Mouse (Mus musculus) gastrocnemius, postnatal 25 days (tissue): ENCODE measurements around the gene B230104I21Rik. TPM values are rescaled to one million over a fixed set of nuclear protein-coding genes. Genes with fewer than 3 reads are reported as not detected.

Experiments used
- DNase-seq: peaks from one replicate; pipeline ENCODE4 v3.0.0; 2022
- long read RNA-seq, 2 experiments: library from polyadenylated mRNA; stranded (forward); transcript quantifications; one replicate each; pipeline ENCODE4 v2.0.0; 2021
- total RNA-seq, 2 experiments: library from RNA; stranded (reverse); gene quantifications; 1 replicate in 1 of 2; 2 replicates in 1 of 2; pipeline ENCODE4 v1.2.3; 2021

Gene B230104I21Rik
- not detected for total RNA-seq
- long read RNA-seq, experiment 1, result 0 reads
- long read RNA-seq, experiment 2, result 0 reads

DNA sequence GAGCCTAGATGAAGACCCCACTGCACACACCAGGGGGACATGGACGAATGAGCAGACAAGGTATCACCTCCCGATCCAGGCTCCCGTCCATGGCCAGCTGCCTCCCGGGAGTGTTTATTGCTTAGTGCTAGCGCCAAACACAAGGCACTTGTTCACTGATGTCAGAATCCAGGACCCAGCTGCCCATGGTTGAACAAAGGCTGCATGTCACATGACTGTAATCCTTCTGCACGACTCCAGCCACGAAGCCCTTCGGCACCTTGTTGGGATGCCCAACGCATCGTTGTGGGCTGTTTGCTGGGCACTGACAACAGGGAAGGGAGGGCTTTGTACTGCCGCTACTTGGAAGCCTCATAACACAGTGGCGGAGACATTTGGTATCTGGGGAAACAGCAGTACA lies at the start of gene B230104I21Rik:
Gene B230104I21Rik (plus strand): TSS at position 367 of the 400 bp plus-strand sequence.
- DNase-seq, result no peak

DNA sequence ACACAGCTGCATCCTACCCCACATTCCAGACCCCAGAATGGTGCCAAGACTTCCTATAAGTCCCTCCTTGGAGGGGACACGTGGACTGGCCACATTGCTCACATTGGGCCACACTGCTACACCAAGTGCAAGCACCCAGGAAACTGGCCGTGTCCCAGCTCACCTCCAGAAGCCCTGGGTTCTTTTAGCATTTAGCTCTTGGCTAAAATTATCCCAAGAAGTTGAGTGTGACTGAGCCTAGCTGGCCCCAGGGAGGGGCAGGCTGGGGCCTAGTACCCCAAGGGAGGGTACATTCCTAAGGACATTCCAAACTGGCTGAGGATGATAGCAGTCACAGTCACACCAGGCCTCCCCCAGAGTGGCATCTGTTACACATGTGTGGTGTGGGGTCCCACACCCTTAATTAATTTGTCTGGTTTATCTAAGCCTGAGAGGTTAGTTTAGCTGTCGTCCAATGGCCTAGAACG lies 42.2 kb upstream of the B230104I21Rik start:
- no peak for DNase-seq

GRCm38 (mm10) chr4:154294262-154294731 lies 41.6 kb upstream of the B230104I21Rik start:
- DNase-seq, result no peak

DNA sequence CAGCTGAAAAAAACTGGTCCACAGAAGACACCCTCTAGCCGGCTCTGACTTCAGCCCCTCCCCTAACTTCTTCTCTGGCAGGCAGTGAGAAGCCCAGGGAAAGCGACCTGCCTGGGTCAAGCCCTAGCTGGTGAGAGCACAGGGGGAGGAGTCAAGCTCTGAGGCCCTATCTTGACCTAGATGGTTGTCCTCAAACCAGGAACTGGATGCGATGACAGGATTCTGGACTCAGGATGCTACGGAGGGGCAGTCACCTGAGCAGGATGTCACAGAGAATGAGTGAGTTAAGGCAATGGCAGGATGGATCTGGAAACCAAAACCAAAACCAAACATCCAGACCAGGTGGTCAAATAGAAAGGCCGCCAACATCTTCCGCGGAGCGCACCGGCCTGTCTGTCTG lies 38.2 kb upstream of the B230104I21Rik start:
- DNase-seq, result no peak

- DNase-seq, result no peak
Measured at GRCm38 (mm10) chr4:154299541-154300271, 36.2 kb upstream of the B230104I21Rik start.

DNA sequence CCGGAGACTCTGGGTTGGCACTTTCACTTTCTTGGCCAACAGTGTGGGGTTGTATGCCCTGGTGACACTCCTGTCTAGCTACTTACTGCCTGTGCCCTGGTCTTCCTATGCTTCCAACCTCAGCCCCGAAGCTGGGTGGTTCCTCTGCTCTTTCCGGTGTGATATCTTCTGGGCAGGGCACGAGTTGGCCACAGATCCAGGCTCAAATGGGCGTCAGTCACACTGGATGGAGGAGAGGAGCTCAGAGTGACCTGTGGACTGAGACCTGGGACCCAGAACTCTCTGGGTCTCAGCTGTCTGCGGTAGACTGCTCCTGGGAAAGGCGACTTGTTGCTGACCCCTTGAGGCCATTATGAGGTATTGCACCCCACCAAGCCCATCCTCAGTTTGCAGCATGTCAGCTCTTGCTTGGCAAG lies 34.5 kb upstream of the B230104I21Rik start, which contains the start of gene Arhgef16:
Gene Arhgef16 (minus strand): TSS at position 211 of the 416 bp plus-strand sequence.
- no peak for DNase-seq

DNA sequence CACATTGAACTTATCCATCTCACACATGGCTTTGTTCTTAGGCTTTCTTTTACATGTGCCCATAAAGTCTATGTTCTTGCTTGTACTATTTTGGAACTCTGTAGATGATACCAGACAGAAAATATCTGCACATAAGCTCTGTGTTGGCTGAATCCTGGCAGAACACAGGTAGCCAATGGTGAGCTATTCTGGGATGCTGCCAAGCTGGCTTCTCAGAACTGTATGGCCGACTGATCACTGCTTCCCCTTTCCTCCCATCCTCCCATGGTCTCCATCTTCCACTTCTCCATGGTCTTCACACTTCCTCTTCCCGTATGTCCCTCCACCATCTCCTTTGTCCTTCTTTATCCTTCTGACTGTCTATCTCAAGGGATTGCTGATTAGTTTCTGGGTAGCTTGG lies 26.8 kb upstream of the B230104I21Rik start:
- DNase-seq, result no peak

GRCm38 (mm10) chr4:154310576-154311262 lies 25.2 kb upstream of the B230104I21Rik start:
- no peak for DNase-seq

- DNase-seq, result no peak
Measured at GRCm38 (mm10) chr4:154312143-154312812, 23.6 kb upstream of the B230104I21Rik start.

- no peak for DNase-seq
Measured at GRCm38 (mm10) chr4:154312935-154313621, 22.8 kb upstream of the B230104I21Rik start.

- DNase-seq, result no peak
Measured at GRCm38 (mm10) chr4:154313622-154313967, 22.3 kb upstream of the B230104I21Rik start.

GRCm38 (mm10) chr4:154325410-154325809 lies 10.5 kb upstream of the B230104I21Rik start:
- DNase-seq, result no peak

DNA sequence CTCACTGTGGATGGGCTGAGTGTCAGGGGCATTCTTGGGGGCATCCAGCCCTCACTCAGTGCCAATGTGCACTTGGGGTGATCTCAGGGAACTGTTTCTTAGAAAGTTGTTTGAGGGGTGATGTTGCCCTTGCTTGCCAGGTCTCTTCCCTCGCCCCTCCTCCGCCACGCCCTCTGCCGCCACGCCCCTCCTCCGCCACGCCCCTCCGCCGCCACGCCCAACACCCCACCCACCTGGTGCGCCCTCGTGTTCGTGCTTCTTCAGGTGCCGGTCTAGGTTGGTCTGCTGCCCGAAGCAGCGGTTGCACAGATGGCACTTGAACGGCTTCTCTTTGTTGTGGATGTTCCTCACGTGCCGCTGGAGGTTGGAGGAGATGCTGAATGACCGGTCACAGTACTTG lies 7.5 kb upstream of the B230104I21Rik start:
- DNase-seq, result no peak

GRCm38 (mm10) chr4:154328836-154329235 lies 7.1 kb upstream of the B230104I21Rik start:
- no peak for DNase-seq

- DNase-seq, result no peak
Measured at GRCm38 (mm10) chr4:154330001-154330400, 5.9 kb upstream of the B230104I21Rik start.

DNA sequence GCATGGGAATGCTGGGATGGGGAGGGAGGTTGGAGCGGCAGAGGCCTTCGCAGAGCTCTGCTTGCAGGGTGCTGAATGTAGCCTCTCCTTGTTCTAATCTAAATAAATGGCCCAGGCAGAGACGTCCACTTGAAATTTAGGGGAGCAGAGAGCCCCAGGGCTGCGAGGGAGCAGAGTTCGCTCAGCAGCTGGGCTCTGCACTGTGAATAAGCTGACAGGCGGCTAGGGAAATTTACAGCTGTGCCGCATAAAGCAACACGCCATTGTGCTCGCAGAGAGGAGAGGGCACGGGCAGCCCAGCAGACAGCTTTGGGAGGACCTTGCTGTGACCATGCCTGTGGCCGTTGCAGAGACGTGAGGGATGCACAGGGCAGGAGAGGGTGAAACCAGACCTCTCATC lies 4.7 kb upstream of the B230104I21Rik start:
- DNase-seq, result no peak

- DNase-seq, result no peak
Measured at GRCm38 (mm10) chr4:154333300-154333699, 2.6 kb upstream of the B230104I21Rik start.

GRCm38 (mm10) chr4:154334699-154335402 lies 1.1 kb upstream of the B230104I21Rik start:
- DNase-seq, result peak; percentile 36

DNA sequence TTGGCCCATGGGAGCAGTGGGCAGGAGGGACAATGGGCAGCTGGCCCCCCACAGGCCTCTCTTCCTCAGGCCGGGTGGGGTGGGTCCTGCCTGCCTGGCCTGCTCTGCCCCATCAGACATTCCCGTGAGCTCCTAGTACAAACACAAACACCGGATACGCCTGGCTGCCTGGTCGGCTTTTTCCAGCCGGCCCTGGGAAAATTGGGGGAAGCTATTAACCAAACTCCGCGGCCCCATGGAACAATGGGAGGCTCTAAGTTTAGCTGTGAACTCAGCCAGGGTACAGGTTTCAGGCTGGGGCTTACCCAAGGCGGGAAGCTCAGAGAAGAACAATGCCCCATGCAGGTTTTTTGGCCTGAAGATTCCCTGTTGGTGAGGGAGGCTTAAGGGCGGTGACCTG lies 723 bp downstream of the B230104I21Rik start:
- peak; percentile 57 for DNase-seq

- no peak for DNase-seq
Measured at GRCm38 (mm10) chr4:154346731-154347522, 11.0 kb downstream of the B230104I21Rik start.
